ENCODE assay signal across 12 mouse cellular contexts in genomic region chr7:30602583-30602982, GRCm38 (mm10). TPM values are rescaled to one million over a fixed set of nuclear protein-coding genes. Genes with fewer than 3 reads are reported as not detected.
DNase-seq lines count a peak whose midpoint lies in the region; ATAC-seq and TF ChIP-seq lines count a peak whose summit lies in the region.
"Had no signal": no experiment of that assay in that cellular context is flagged by ENCODE, and none has a peak within 500 bp of the region (broad histone marks: within the 10 kb centered on the region; RNA-seq: fewer than 3 reads in every experiment).

No protein-coding gene starts in this region.

- ATAC-seq in embryonic facial prominence, embryonic 14.5 days (ENCODE audit: low read depth): peak; percentile 15; the same call in 1 of the 2 replicates
- peak; percentile 74 for ATAC-seq in kidney, postnatal 0 days (replicated peaks; ENCODE audit: low FRiP score, low read depth)
- ATAC-seq in frontal cortex, adult (ENCODE audit: low TSS enrichment): no peak
- ATAC-seq in forebrain, embryonic 12.5 days (ENCODE audit: low FRiP score): no peak
- ATAC-seq: forebrain, postnatal 0 days; liver, embryonic 12.5 days had no signal

- H3K27me3 ChIP-seq in embryonic facial prominence, embryonic 14.5 days (replicated peaks; ENCODE audit: control insufficient read depth, insufficient read depth, low read length): no peaks in the 10 kb centered on the region
- H3K27me3 ChIP-seq in kidney, postnatal 0 days (ENCODE audit: insufficient read depth, low read length): no peaks in the 10 kb centered on the region
- no peaks in the 10 kb centered on the region for H3K27me3 ChIP-seq in forebrain, embryonic 12.5 days

- H3K4me2 ChIP-seq in embryonic facial prominence, embryonic 14.5 days (ENCODE audit: low read depth, low read length): no peak overlapping the region
- H3K4me2 ChIP-seq in kidney, postnatal 0 days (ENCODE audit: low read length): no peak overlapping the region
- H3K4me2 ChIP-seq in forebrain, embryonic 12.5 days: no peak overlapping the region
- H3K4me2 ChIP-seq: liver, embryonic 12.5 days had no signal

- H3K27ac ChIP-seq in embryonic facial prominence, embryonic 14.5 days (replicated peaks; ENCODE audit: low read depth, low read length): no peak overlapping the region
- H3K27ac ChIP-seq in kidney, postnatal 0 days: peak overlapping the region; percentile 60
- H3K27ac ChIP-seq in forebrain, embryonic 12.5 days: no peak overlapping the region
- H3K27ac ChIP-seq: liver, embryonic 12.5 days had no signal

- no peak for TF ChIP-seq CTCF in kidney, postnatal 0 days (IDR thresholded peaks at IDR 0.05; ENCODE audit: low read depth)

- no peak overlapping the region for H3K4me3 ChIP-seq in embryonic facial prominence, embryonic 14.5 days (ENCODE audit: low read depth, low read length)
- no peak overlapping the region for H3K4me3 ChIP-seq in kidney, postnatal 0 days (replicated peaks; ENCODE audit: low read depth, low read length)
- no peak overlapping the region for H3K4me3 ChIP-seq in forebrain, embryonic 12.5 days (replicated peaks)
- H3K4me3 ChIP-seq: liver, embryonic 12.5 days had no signal

- no peaks in the 10 kb centered on the region for H3K36me3 ChIP-seq in embryonic facial prominence, embryonic 14.5 days (ENCODE audit: control insufficient read depth, insufficient read depth, low read length)
- no peaks in the 10 kb centered on the region for H3K36me3 ChIP-seq in kidney, postnatal 0 days (ENCODE audit: insufficient read depth, low read length)
- H3K36me3 ChIP-seq in forebrain, embryonic 12.5 days (replicated peaks): no peaks in the 10 kb centered on the region
- H3K36me3 ChIP-seq: liver, embryonic 12.5 days had no signal

- WGBS in embryonic facial prominence, embryonic 14.5 days: 19% methylated on average over 3 of the region's 3 CpGs
- 16% methylated on average over 3 of the region's 3 CpGs for WGBS in kidney, postnatal 0 days
- 68% methylated on average over 3 of the region's 3 CpGs for WGBS in forebrain, embryonic 12.5 days

- no peak overlapping the region for H3K9ac ChIP-seq in embryonic facial prominence, embryonic 14.5 days (ENCODE audit: low read depth, low read length)
- no peak overlapping the region for H3K9ac ChIP-seq in kidney, postnatal 0 days (ENCODE audit: low read depth, low read length)
- no peak overlapping the region for H3K9ac ChIP-seq in forebrain, embryonic 12.5 days
- H3K9ac ChIP-seq: forebrain, postnatal 0 days; liver, embryonic 12.5 days had no signal

- H3K9me3 ChIP-seq in embryonic facial prominence, embryonic 14.5 days (ENCODE audit: control insufficient read depth, low read length): no peaks in the 10 kb centered on the region
- H3K9me3 ChIP-seq in kidney, postnatal 0 days (replicated peaks; ENCODE audit: low read length): no peaks in the 10 kb centered on the region
- no peaks in the 10 kb centered on the region for H3K9me3 ChIP-seq in forebrain, embryonic 12.5 days
- H3K9me3 ChIP-seq: liver, embryonic 12.5 days had no signal

- DNase-seq in ES-CJ7 (ENCODE audit: low read depth, low spot score): peak; percentile 93
- DNase-seq in embryonic facial prominence, embryonic 14.5 days (ENCODE audit: low spot score): peak; percentile 66
- peak; percentile 72 for DNase-seq in kidney, postnatal 0 days (ENCODE audit: low spot score)
- DNase-seq in lung, postnatal 14 days: peak; percentile 72
- DNase-seq in MN1 (ENCODE audit: low spot score): no peak
- no peak for DNase-seq in cerebellum, postnatal 36 days
- DNase-seq: forebrain, postnatal 0 days had no signal

- no peaks in the 10 kb centered on the region for H3K4me1 ChIP-seq in embryonic facial prominence, embryonic 14.5 days (ENCODE audit: control insufficient read depth, insufficient read depth, low read length)
- 0 out of 2 replicates have a peak, but pooled peaks cover 5% of the 10 kb centered on the region for H3K4me1 ChIP-seq in kidney, postnatal 0 days (replicated peaks; ENCODE audit: insufficient read depth, low read length)
- peaks cover 8% of the 10 kb centered on the region for H3K4me1 ChIP-seq in forebrain, embryonic 12.5 days

RNA-seq across cellular contexts. Expression of gene Zbtb32, which starts 3.9 kb away (rescaled TPM):
- polyA plus RNA-seq in embryonic facial prominence, embryonic 14.5 days (2014; fragmentation: Nextera tagmentation; extraction: Ambion mirVana): 0.26 and 0.45 TPM in 2 replicates
- 0.92 and 1.6 TPM in 2 replicates for polyA plus RNA-seq in kidney, postnatal 0 days (2015; fragmentation: Nextera tagmentation; extraction: Ambion mirVana)
- 0.32 and 0.46 TPM in 2 replicates for polyA plus RNA-seq in forebrain, embryonic 12.5 days (2016; fragmentation: Nextera tagmentation; extraction: Ambion mirVana)

RNA-seq across cellular contexts. Expression of gene Upk1a, which starts 10.1 kb away (rescaled TPM):
- 0.39 and 0.47 TPM in 2 replicates for polyA plus RNA-seq in embryonic facial prominence, embryonic 14.5 days (2014; fragmentation: Nextera tagmentation; extraction: Ambion mirVana)
- 35.5 and 48.6 TPM in 2 replicates for polyA plus RNA-seq in kidney, postnatal 0 days (2015; fragmentation: Nextera tagmentation; extraction: Ambion mirVana)
- polyA plus RNA-seq in forebrain, embryonic 12.5 days (2016; fragmentation: Nextera tagmentation; extraction: Ambion mirVana): 0.23 and 0.61 TPM in 2 replicates

RNA-seq across cellular contexts. Expression of gene Kmt2b, which starts 14.1 kb away (rescaled TPM):
- polyA plus RNA-seq in embryonic facial prominence, embryonic 14.5 days (2014; fragmentation: Nextera tagmentation; extraction: Ambion mirVana): 11.7 and 13.3 TPM in 2 replicates
- 4.9 and 5.9 TPM in 2 replicates for polyA plus RNA-seq in kidney, postnatal 0 days (2015; fragmentation: Nextera tagmentation; extraction: Ambion mirVana)
- polyA plus RNA-seq in forebrain, embryonic 12.5 days (2016; fragmentation: Nextera tagmentation; extraction: Ambion mirVana): 13.0 TPM in 2 replicates

RNA-seq across cellular contexts. Expression of gene Cox6b1, which starts 23.4 kb away (rescaled TPM):
- polyA plus RNA-seq in embryonic facial prominence, embryonic 14.5 days (2014; fragmentation: Nextera tagmentation; extraction: Ambion mirVana): 860 and 1,015 TPM in 2 replicates
- 1,603 and 1,723 TPM in 2 replicates for polyA plus RNA-seq in kidney, postnatal 0 days (2015; fragmentation: Nextera tagmentation; extraction: Ambion mirVana)
- 814 and 871 TPM in 2 replicates for polyA plus RNA-seq in forebrain, embryonic 12.5 days (2016; fragmentation: Nextera tagmentation; extraction: Ambion mirVana)

RNA-seq across cellular contexts. Expression of gene Etv2, which starts 33.1 kb away (rescaled TPM):
- not detected in 2 replicates for polyA plus RNA-seq in embryonic facial prominence, embryonic 14.5 days (2014; fragmentation: Nextera tagmentation; extraction: Ambion mirVana)
- polyA plus RNA-seq in kidney, postnatal 0 days (2015; fragmentation: Nextera tagmentation; extraction: Ambion mirVana): not detected in 2 replicates
- polyA plus RNA-seq in forebrain, embryonic 12.5 days (2016; fragmentation: Nextera tagmentation; extraction: Ambion mirVana): not detected in 2 replicates
- polyA plus RNA-seq: cortical plate, adult 2 months; forebrain, postnatal 0 days; hindbrain, embryonic 11.5 days had no signal

Comparison
In these comparisons a context has a peak if more than half of its experiments do, and no peak if none do; other contexts are left out.
1. DNase-seq: peak in ES-CJ7 (single experiment), embryonic facial prominence, embryonic 14.5 days (single experiment), kidney, postnatal 0 days (single experiment) and lung, postnatal 14 days (single experiment); none in MN1 (single experiment) and cerebellum, postnatal 36 days (0 of 2).
2. ATAC-seq: peak in embryonic facial prominence, embryonic 14.5 days (single experiment) and kidney, postnatal 0 days (single experiment); none in frontal cortex, adult (single experiment) and forebrain, embryonic 12.5 days (single experiment).
3. RNA of gene Upk1a, which starts 10.1 kb away (polyA plus RNA-seq): 35.5 to 48.6 TPM in kidney, postnatal 0 days; 0.23 to 0.61 TPM in forebrain, embryonic 12.5 days and 0.39 to 0.47 TPM in embryonic facial prominence, embryonic 14.5 days; every median in the first group is over 10 times any median in the second.